17 mouse cellular contexts compared by ENCODE assay signal in the genomic region with DNA sequence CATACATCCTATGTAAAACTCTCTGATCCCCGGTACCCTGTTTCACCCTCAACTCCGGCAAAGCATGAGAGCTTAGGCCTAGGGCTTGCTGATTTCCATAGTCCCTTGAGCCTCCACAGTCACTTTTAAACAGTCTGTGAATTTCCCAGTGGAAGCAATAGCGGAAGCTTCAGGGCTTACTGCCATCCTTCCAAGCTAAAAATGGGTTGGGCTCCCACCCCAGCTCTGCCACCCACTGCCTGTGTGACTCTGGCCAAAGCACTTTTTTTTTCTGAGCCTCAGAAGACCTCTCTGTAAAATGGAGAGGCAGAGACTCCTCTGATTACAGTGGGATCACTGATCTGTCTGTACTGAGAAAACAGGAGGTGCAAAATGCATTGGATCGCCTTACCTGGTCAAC.
"Had no signal": no experiment of that assay in that cellular context is flagged by ENCODE, and none has a peak within 500 bp of the region (broad histone marks: within the 10 kb centered on the region; RNA-seq: fewer than 3 reads in every experiment).

No protein-coding gene starts in this region.

- ATAC-seq: intestine, embryonic 15.5 days; liver, postnatal 0 days; midbrain, embryonic 13.5 days had no signal

- DNase-seq: kidney, adult 18-20 months; kidney, postnatal 10 days; kidney, postnatal 4 days; liver; liver, embryonic 13.5 days; liver, postnatal 0 days; lung, postnatal 14 days; thymus, adult 18-20 months; thymus, postnatal 14 days had no signal

- H3K27ac ChIP-seq: intestine, embryonic 15.5 days; layer of hippocampus, adult 2 months; limb, embryonic 12.5 days; liver, embryonic 13.5 days; lung, embryonic 15.5 days; macrophage; midbrain, embryonic 13.5 days; stomach, postnatal 0 days had no signal

- H3K4me3 ChIP-seq: intestine, embryonic 15.5 days; layer of hippocampus, adult 2 months; limb, embryonic 12.5 days; liver, embryonic 13.5 days; lung, embryonic 15.5 days; megakaryocyte, embryonic 14.5 days; midbrain, embryonic 13.5 days had no signal
